Mouse (Mus musculus) cerebellum, adult 2 months (tissue): Measurements from ENCODE around the gene Dgat2. TPM values are rescaled to one million over a fixed set of nuclear protein-coding genes. Genes with fewer than 3 reads are reported as not detected.

Experiments used
- DNase-seq, 2 experiments: peaks; one replicate each; pipeline ENCODE4 v3.0.0; 2021
- H3K27ac ChIP-seq: fragments of 200-500 bp; 2 replicates; pipeline ENCODE4 v1.5.1; 2012; ENCODE audit warnings: low read length, control low read depth, inconsistent platforms; ENCODE audit not compliant: insufficient read depth
- H3K27me3 ChIP-seq: fragments of 200-500 bp; 2 replicates; pipeline ENCODE4 v1.6.1; 2012; ENCODE audit warnings: inconsistent platforms, mild to moderate bottlenecking, low read length, moderate library complexity; ENCODE audit not compliant: control insufficient read depth, insufficient read depth
- H3K4me1 ChIP-seq: fragments of 200-500 bp; 2 replicates; pipeline ENCODE4 v1.6.1; 2011; ENCODE audit warnings: low read length; ENCODE audit not compliant: control insufficient read depth, insufficient read depth
- H3K4me3 ChIP-seq: fragments of 200-500 bp; replicated peaks from 2 replicates; pipeline ENCODE3; 2011; ENCODE audit warnings: mild to moderate bottlenecking, low read depth, low read length, control low read depth; ENCODE audit not compliant: insufficient read depth
- CTCF ChIP-seq: fragments of 200-500 bp; IDR thresholded peaks from 2 replicates; pipeline ENCODE4 v1.5.1; 2011; ENCODE audit warnings: low read depth, mild to moderate bottlenecking, control low read depth, low read length, moderate library complexity, borderline replicate concordance; ENCODE audit not compliant: insufficient read depth
- POLR2A ChIP-seq: fragments of 200-500 bp; IDR thresholded peaks from 2 replicates; pipeline ENCODE4 v1.6.1; 2011; ENCODE audit warnings: low read length, control low read depth, borderline replicate concordance; ENCODE audit not compliant: insufficient read depth
- WGBS: fragments of 180-500 bp; shearing (Covaris S2); methylation state at CpG from one replicate; pipeline ENCODE4 v1.1.7; 2018; 5-methylcytosine and 5-hydroxymethylcytosine counted together
- polyA plus RNA-seq: library from polyadenylated mRNA; depleted of rRNA; stranded (reverse); fragments of >200 nt; gene quantifications from 2 replicates; pipeline ENCODE4 v1.2.3, GENCODE M21; 2012

Gene Dgat2
- polyA plus RNA-seq, 1 experiment: 26.2 TPM

- Histone ChIP-seq H3K4me1 (peaks cover 10% of the 10 kb centered on the region), H3K27me3 (no peaks in the 10 kb centered on the region), H3K4me3 (no peak overlapping the region), H3K27ac (no peak overlapping the region)
- no peak for DNase-seq
- 96% methylated on average over 9 of the region's 9 CpGs for WGBS
- TF ChIP-seq CTCF: no peak
- TF ChIP-seq POLR2A: no peak
Observed at GRCm38 (mm10) chr7:99175666-99176065, 6.9 kb downstream of the Dgat2 start.

GRCm38 (mm10) chr7:99175118-99175517 lies 7.4 kb downstream of the Dgat2 start:
- no peaks in the 10 kb centered on the region for H3K27me3 ChIP-seq
- 92% methylated on average over 11 of the region's 11 CpGs for WGBS
- H3K27ac ChIP-seq: no peak overlapping the region
- TF ChIP-seq POLR2A (no peak), CTCF (no peak)
- no peak overlapping the region for H3K4me3 ChIP-seq
- H3K4me1 ChIP-seq: peaks cover 9% of the 10 kb centered on the region
- DNase-seq: no peak

- 58% methylated on average over 4 of the region's 4 CpGs for WGBS
- H3K4me3 ChIP-seq: no peak overlapping the region
- TF ChIP-seq POLR2A (no peak), CTCF (no peak)
- H3K27me3 ChIP-seq: no peaks in the 10 kb centered on the region
- no peak overlapping the region for H3K27ac ChIP-seq
- H3K4me1 ChIP-seq: peaks cover 9% of the 10 kb centered on the region
- no peak for DNase-seq
Observed at GRCm38 (mm10) chr7:99174006-99174405, 8.5 kb downstream of the Dgat2 start.

GRCm38 (mm10) chr7:99172898-99173297 lies 9.6 kb downstream of the Dgat2 start:
- WGBS: 76% methylated on average over 6 of the region's 6 CpGs
- TF ChIP-seq POLR2A (no peak), CTCF (no peak)
- Histone ChIP-seq H3K27me3 (no peaks in the 10 kb centered on the region), H3K4me3 (no peak overlapping the region), H3K4me1 (peaks cover 9% of the 10 kb centered on the region), H3K27ac (no peak overlapping the region)
- DNase-seq: no peak

GRCm38 (mm10) chr7:99171730-99172463 lies 10.6 kb downstream of the Dgat2 start:
- Histone ChIP-seq H3K27me3 (no peaks in the 10 kb centered on the region), H3K4me3 (no peak overlapping the region), H3K27ac (no peak overlapping the region), H3K4me1 (peaks cover 9% of the 10 kb centered on the region)
- WGBS: 73% methylated on average over 10 of the region's 10 CpGs
- no peak for TF ChIP-seq CTCF
- no peak for TF ChIP-seq POLR2A
- DNase-seq: no peak

- Histone ChIP-seq H3K27me3 (no peaks in the 10 kb centered on the region), H3K27ac (no peak overlapping the region), H3K4me3 (no peak overlapping the region), H3K4me1 (peaks cover 7% of the 10 kb centered on the region)
- 90% methylated on average over 6 of the region's 6 CpGs for WGBS
- no peak for DNase-seq
- TF ChIP-seq CTCF (no peak), POLR2A (no peak)
Observed at GRCm38 (mm10) chr7:99170519-99170918, 12.0 kb downstream of the Dgat2 start.

- no peak overlapping the region for H3K27ac ChIP-seq
- TF ChIP-seq POLR2A (no peak), CTCF (no peak)
- DNase-seq: no peak
- peaks cover 6% of the 10 kb centered on the region; the same call in 1 of the 2 replicates for H3K4me1 ChIP-seq
- H3K4me3 ChIP-seq: no peak overlapping the region
- WGBS: 90% methylated on average over 9 of the region's 9 CpGs
- H3K27me3 ChIP-seq: no peaks in the 10 kb centered on the region
Observed at GRCm38 (mm10) chr7:99169717-99170403, 12.7 kb downstream of the Dgat2 start.

GRCm38 (mm10) chr7:99168756-99169155 lies 13.8 kb downstream of the Dgat2 start:
- no peak for DNase-seq
- Histone ChIP-seq H3K4me1 (no peaks in the 10 kb centered on the region), H3K4me3 (no peak overlapping the region), H3K27me3 (no peaks in the 10 kb centered on the region), H3K27ac (no peak overlapping the region)
- TF ChIP-seq CTCF: no peak
- no peak for TF ChIP-seq POLR2A
- WGBS: 63% methylated on average over 6 of the region's 6 CpGs
